Mouse (Mus musculus) liver, embryonic 12.5 days (tissue): ENCODE data around the gene Fermt2. TPM values are rescaled to one million over a fixed set of nuclear protein-coding genes. Genes with fewer than 3 reads are reported as not detected.

Experiments used
- ATAC-seq: fragments of 200-750 bp; cut with Nextera tagmentation; 2 replicates; pipeline ENCODE4 v1.8.0; 2017; ENCODE audit warnings: moderate number of reproducible peaks, mild to moderate bottlenecking, moderate library complexity
- H3K27ac ChIP-seq: fragments of 300-500 bp; sonication (generic); 2 replicates; pipeline ENCODE4 v1.5.1; 2016; ENCODE audit warnings: mild to moderate bottlenecking
- H3K27me3 ChIP-seq: fragments of 300-500 bp; sonication (generic); replicated peaks from 2 replicates; pipeline ENCODE4 v1.6.1; 2016; ENCODE audit warnings: mild to moderate bottlenecking, moderate library complexity
- H3K36me3 ChIP-seq: fragments of 300-500 bp; sonication (generic); 2 replicates; pipeline ENCODE4 v1.6.1; 2016; ENCODE audit warnings: mild to moderate bottlenecking, moderate library complexity
- H3K4me1 ChIP-seq: fragments of 300-500 bp; sonication (generic); 2 replicates; pipeline ENCODE4 v1.6.1; 2016
- H3K4me2 ChIP-seq: fragments of 300-500 bp; sonication (generic); 2 replicates; pipeline ENCODE4 v1.6.1; 2016; ENCODE audit warnings: mild to moderate bottlenecking, moderate library complexity
- H3K4me3 ChIP-seq: fragments of 300-500 bp; sonication (generic); 2 replicates; pipeline ENCODE4 v1.5.1; 2016; ENCODE audit warnings: mild to moderate bottlenecking, moderate library complexity
- H3K9ac ChIP-seq: fragments of 300-500 bp; sonication (generic); 2 replicates; pipeline ENCODE4 v1.6.1; 2016; ENCODE audit warnings: mild to moderate bottlenecking, moderate library complexity
- H3K9me3 ChIP-seq: fragments of 300-500 bp; sonication (generic); replicated peaks from 2 replicates; pipeline ENCODE4 v1.6.1; 2016; ENCODE audit warnings: mild to moderate bottlenecking, moderate library complexity
- WGBS: fragments of 180-500 bp; shearing (Covaris S2); methylation state at CpG from one replicate; pipeline ENCODE4 v1.1.7; 2016; ENCODE audit not compliant: insufficient replicate concordance; 5-methylcytosine and 5-hydroxymethylcytosine counted together
- polyA plus RNA-seq: library from polyadenylated mRNA; unstranded; fragments of >200 nt; fragmentation: Nextera tagmentation; extraction: Ambion mirVana; gene quantifications from 2 replicates; pipeline ENCODE4 v1.2.1, GENCODE M21; 2016

Fermt2 gene
- polyA plus RNA-seq, 1 experiment from 2014 or later = 37.3 TPM

DNA sequence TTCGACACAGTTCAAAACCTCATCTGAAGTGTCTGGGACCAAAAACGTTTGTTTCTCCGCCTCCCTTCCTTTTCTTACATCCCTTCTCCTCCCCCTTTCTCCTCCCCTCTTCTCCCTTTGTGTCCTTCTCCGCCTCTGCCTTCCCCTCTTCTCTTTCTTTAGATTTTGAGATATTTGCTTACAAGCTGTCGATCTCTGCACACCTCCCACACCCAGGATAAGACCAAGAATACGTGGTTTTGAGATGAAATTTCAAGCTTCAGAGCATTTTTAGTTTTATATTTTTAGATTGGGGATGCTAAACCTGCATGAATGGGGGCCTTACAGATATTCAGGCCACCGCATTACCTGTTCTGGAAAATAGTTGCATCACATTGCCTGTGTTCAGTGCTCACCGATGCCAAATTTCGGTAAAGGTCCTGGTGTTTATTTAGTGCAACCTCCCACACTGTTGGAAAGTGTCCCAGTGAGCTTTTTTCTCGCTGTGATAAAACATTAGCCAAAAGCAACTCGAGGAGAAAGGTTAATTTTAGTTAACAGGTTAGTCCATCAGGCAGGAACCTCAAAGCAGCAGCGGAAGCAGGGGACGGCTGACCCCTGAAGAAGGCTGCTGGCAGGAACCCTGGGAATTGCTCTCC, 20.2 kb upstream of the Fermt2 start:
- H3K27ac ChIP-seq = no peak overlapping the region
- peaks cover 18% of the 10 kb centered on the region for H3K27me3 ChIP-seq
- H3K9ac ChIP-seq = no peak overlapping the region
- H3K4me2 ChIP-seq = peak overlapping the region; percentile 44; the same call in 1 of the 2 replicates
- H3K4me3 ChIP-seq = no peak overlapping the region
- 57% methylated on average over 13 of the region's 13 CpGs for WGBS
- no peak for ATAC-seq
- peaks cover 4% of the 10 kb centered on the region; the same call in 1 of the 2 replicates for H3K4me1 ChIP-seq
- H3K9me3 ChIP-seq = no peaks in the 10 kb centered on the region
- no peaks in the 10 kb centered on the region for H3K36me3 ChIP-seq

DNA sequence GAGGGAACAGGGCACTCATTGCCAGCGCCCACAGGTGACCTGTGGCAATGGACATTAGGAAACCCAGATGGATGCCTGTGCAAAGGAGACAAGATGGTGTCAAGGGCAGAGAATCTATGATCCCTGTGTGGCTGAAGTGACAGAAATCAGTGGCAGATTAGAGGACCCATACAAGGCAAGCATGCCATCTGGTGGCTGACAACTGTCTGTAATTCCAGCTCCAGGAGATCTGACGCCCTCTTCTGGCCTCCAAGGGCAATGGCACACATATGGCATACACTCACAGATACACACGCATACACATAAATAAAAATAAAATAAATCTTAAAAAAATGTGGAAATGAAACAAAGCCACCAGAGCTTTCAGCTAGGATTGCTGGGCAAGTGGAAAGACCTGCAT, 18.2 kb upstream of the Fermt2 start:
- no peaks in the 10 kb centered on the region for H3K9me3 ChIP-seq
- peaks cover 4% of the 10 kb centered on the region; the same call in 1 of the 2 replicates for H3K4me1 ChIP-seq
- ATAC-seq = no peak
- no peak overlapping the region for H3K4me3 ChIP-seq
- H3K36me3 ChIP-seq = no peaks in the 10 kb centered on the region
- no peak overlapping the region for H3K27ac ChIP-seq
- 52% methylated on average over 3 of the region's 3 CpGs for WGBS
- H3K27me3 ChIP-seq = peaks cover 18% of the 10 kb centered on the region
- no peak overlapping the region for H3K4me2 ChIP-seq
- H3K9ac ChIP-seq = no peak overlapping the region

DNA sequence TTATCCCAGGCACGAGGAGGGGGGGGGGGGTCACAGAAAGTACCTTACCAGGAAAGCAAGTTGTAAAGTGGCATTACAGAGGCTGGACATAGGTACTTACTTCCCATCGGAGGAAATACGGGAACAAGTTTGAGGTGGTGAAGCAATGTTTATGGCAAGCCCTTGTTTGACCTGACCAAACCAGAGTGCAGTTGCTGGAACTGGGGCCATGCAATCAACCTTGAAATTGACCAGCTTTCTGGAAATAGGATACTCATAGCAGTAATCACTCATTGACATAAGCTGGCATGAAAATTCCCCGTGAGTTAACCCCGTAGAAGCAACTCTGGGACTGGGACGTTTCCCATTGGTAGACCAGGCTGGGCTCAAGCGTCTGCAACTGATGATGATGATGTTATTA, 15.0 kb upstream of the Fermt2 start:
- H3K9ac ChIP-seq = no peak overlapping the region
- H3K4me3 ChIP-seq = no peak overlapping the region
- H3K4me1 ChIP-seq = no peaks in the 10 kb centered on the region; the same call in 1 of the 2 replicates
- H3K27me3 ChIP-seq = no peaks in the 10 kb centered on the region; the same call in 1 of the 2 replicates
- H3K4me2 ChIP-seq = no peak overlapping the region
- ATAC-seq = no peak
- H3K9me3 ChIP-seq = no peaks in the 10 kb centered on the region
- no peaks in the 10 kb centered on the region for H3K36me3 ChIP-seq
- 71% methylated on average over 7 of the region's 7 CpGs for WGBS
- no peak overlapping the region for H3K27ac ChIP-seq

DNA sequence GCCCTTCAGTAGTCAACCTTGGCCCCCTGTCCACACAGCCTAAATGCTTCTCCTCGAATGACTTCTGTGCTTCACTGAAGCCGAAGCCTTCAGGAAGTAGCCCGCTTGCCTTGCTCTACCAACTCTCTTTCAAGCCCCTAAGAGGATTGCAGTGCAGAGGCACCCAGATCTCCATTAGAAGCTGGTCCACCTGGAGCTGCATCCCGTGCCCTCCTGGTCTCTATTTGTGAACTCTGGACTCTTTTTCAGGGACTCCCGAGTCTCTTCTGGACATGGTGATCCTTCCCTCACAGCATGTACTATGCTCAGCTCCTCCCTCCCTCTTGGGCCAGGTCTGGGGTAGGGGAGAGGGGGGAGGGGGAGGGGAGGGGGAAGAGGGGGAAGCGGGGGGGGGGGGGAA, 14.1 kb upstream of the Fermt2 start:
- no peak overlapping the region for H3K4me3 ChIP-seq
- H3K27me3 ChIP-seq = no peaks in the 10 kb centered on the region
- no peaks in the 10 kb centered on the region; the same call in 1 of the 2 replicates for H3K4me1 ChIP-seq
- no peaks in the 10 kb centered on the region for H3K36me3 ChIP-seq
- H3K27ac ChIP-seq = no peak overlapping the region
- WGBS = 48% methylated on average over 5 of the region's 6 CpGs
- H3K9ac ChIP-seq = no peak overlapping the region
- H3K9me3 ChIP-seq = no peaks in the 10 kb centered on the region
- ATAC-seq = no peak
- no peak overlapping the region for H3K4me2 ChIP-seq

DNA sequence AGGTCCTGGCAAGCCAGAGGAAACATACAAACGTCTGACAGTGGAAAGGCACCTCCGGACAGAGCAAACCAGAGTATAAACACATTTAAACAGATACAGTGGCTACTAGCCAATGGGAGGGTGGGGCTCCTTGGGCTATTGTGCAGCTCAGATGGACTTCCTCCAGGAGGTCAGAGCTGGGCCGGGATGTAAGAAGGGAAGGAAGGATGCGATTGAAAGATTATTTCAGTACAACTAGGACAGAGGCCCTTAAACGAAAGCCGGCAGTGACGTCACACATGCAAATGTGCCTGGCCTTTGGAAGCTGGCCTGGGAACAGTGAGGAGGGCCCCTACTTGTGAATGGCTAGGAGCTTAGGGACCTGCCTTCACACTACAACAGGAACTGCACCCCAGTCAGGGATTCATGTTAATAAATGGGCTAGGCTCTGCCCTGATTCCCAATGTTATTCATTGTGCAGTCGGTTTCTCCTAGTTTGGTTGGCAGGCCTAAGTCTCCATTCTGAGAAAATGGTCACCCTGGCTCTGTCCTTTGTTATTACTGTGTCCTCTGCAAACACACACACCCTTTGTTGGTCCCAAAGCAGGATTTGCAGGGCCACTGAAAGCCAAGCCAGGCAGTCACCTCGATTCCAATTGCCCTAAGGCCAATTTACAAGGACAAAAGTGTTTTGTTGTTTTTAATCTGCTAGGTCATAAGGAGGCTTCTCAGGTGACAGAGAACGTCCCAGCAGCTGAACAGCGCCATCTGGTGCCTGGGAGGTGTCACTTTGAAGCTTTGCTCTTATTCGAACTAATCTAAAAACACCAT, 9.9 kb upstream of the Fermt2 start:
- no peaks in the 10 kb centered on the region; the same call in 1 of the 2 replicates for H3K4me1 ChIP-seq
- H3K4me2 ChIP-seq = no peak overlapping the region
- ATAC-seq = peak; percentile 58
- H3K27me3 ChIP-seq = no peaks in the 10 kb centered on the region
- H3K36me3 ChIP-seq = no peaks in the 10 kb centered on the region
- H3K27ac ChIP-seq = no peak overlapping the region
- H3K9me3 ChIP-seq = no peaks in the 10 kb centered on the region
- H3K4me3 ChIP-seq = no peak overlapping the region
- no peak overlapping the region for H3K9ac ChIP-seq
- 25% methylated on average over 12 of the region's 12 CpGs for WGBS

DNA sequence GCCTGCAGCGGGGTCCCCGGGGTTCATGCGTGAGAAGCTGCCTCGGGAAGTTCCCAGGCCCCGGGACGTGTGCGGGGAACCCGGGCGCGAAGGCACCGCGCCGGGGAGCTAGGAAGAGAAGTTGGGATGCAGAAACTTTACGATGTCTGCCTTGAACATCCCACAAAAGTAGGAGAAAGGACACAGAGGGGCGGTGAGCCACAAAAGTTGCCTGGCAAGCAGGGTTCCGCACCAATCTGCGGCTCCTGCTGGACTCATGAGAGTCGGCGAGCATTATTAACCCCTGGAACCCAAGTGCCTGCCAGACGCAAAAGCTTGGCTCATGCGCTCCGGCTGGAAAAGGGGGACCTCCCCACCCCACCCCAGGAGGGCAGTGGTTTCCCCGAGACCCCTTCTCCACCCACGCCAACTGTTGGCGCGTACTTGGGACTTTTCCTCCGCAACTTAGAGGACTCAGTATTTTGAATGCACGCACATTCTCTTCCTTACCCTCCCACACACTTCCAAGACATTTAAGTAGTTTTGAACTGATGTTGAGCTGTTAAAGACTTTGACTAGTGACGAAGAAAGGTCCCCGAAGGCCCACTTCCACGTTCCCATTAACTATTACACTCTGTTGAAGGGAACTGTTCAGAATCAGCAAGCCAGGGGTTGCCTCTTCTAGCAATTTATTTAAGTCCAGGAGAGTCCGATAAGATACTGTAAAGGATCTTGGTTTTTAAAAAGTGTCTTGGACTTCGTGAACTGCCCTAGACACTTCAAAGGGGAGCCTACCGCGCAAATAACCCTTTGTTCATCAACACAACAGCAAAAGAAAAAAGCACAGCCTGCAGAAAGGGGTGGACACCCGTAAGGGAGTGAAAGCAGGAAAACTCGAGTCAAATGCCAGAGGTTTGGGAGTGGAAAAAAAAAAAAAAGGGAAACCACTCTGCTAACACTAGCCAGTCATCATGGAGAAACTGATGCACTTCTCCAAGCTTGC, 737 bp upstream of the Fermt2 start:
- Histone ChIP-seq H3K4me3 (peak overlapping the region; percentile 62), H3K9ac (peak overlapping the region; percentile 50; the same call in 1 of the 2 replicates), H3K27me3 (peaks cover 52% of the 10 kb centered on the region), H3K4me2 (peak overlapping the region; percentile 77), H3K27ac (peak overlapping the region; percentile 81), H3K9me3 (no peaks in the 10 kb centered on the region), H3K36me3 (no peaks in the 10 kb centered on the region), H3K4me1 (peaks cover 13% of the 10 kb centered on the region; the same call in 1 of the 2 replicates)
- ATAC-seq = peak; percentile 13; the same call in 1 of the 2 replicates
- WGBS = 5% methylated on average over 30 of the region's 37 CpGs

DNA sequence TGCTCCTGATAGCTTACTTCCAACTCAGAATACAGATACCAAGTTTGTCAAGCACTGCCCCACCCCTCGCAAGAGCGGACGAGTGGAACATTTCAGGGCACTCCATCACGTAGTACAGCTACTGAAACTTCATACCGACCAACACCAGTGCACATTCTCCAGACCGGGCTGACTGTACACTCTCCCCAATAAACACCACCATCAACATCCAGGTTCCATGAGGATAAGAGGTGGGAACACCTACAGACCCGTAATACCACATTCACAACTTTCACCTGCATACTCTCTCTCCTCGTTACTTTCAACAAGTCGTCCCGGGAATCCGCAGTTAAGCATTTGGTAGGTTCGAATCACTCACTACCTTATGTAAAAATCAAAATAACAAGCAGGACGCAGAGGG, 1.1 kb downstream of the Fermt2 start:
- H3K9me3 ChIP-seq = no peaks in the 10 kb centered on the region
- H3K36me3 ChIP-seq = no peaks in the 10 kb centered on the region
- peak overlapping the region; percentile 62 for H3K4me3 ChIP-seq
- ATAC-seq = no peak
- H3K4me1 ChIP-seq = peaks cover 13% of the 10 kb centered on the region; the same call in 1 of the 2 replicates
- H3K27me3 ChIP-seq = peaks cover 52% of the 10 kb centered on the region
- no peak overlapping the region for H3K27ac ChIP-seq
- H3K4me2 ChIP-seq = peak overlapping the region; percentile 77
- peak overlapping the region; percentile 50; the same call in 1 of the 2 replicates for H3K9ac ChIP-seq
- 5% methylated on average over 13 of the region's 13 CpGs for WGBS

DNA sequence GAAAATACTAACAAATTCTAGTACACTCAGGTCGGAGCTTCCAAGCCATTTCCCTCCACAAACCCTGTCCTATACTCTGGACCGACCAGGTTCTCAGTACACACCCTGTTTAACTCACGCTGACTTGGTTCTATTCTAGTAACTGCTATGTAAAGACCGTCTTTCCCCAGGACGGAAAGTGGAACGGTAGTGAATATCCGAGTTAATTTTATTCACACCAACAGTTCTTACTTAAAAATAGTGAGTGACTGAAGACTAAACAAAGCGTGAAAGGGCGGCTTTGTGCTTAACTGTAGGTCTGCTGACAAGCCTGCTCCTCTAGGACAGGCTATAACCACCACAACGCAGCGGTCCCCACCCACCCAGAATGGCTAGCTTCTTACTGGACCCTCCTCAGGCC, 14.1 kb downstream of the Fermt2 start:
- H3K9ac ChIP-seq = no peak overlapping the region
- H3K27ac ChIP-seq = no peak overlapping the region
- H3K9me3 ChIP-seq = no peaks in the 10 kb centered on the region
- no peaks in the 10 kb centered on the region for H3K27me3 ChIP-seq
- 0 out of 2 replicates have a peak, but pooled peaks cover 8% of the 10 kb centered on the region for H3K4me1 ChIP-seq
- H3K4me2 ChIP-seq = no peak overlapping the region
- H3K36me3 ChIP-seq = 0 out of 2 replicates have a peak, but pooled peaks cover 4% of the 10 kb centered on the region
- no peak overlapping the region for H3K4me3 ChIP-seq
- no peak for ATAC-seq
- WGBS = 75% methylated on average over 11 of the region's 11 CpGs

DNA sequence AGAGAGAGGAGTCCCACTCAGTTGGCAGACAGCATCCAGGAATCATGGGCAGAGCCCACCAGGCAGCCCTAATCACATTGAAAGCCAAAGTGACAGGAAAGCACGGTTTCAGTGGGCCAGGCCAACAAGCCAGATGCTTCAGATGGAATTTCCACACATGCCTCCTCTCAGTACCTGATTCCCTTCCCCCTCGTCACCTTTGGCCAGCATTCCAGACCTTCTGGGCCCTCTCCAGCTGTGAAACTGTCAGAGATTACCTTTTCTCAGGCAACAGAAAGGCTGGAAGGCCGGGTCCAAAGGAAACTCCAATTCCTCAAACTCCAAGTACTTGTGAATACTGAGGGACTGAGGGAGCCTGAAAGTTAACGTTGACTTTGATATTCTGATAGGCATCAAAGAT, 19.1 kb downstream of the Fermt2 start:
- H3K9me3 ChIP-seq = no peaks in the 10 kb centered on the region
- ATAC-seq = no peak
- H3K4me3 ChIP-seq = no peak overlapping the region
- H3K27me3 ChIP-seq = no peaks in the 10 kb centered on the region
- no peak overlapping the region for H3K4me2 ChIP-seq
- H3K27ac ChIP-seq = no peak overlapping the region
- 0 out of 2 replicates have a peak, but pooled peaks cover 3% of the 10 kb centered on the region for H3K36me3 ChIP-seq
- WGBS = 30% methylated on average over 4 of the region's 4 CpGs
- H3K9ac ChIP-seq = no peak overlapping the region
- peaks cover 22% of the 10 kb centered on the region; the same call in 1 of the 2 replicates for H3K4me1 ChIP-seq

DNA sequence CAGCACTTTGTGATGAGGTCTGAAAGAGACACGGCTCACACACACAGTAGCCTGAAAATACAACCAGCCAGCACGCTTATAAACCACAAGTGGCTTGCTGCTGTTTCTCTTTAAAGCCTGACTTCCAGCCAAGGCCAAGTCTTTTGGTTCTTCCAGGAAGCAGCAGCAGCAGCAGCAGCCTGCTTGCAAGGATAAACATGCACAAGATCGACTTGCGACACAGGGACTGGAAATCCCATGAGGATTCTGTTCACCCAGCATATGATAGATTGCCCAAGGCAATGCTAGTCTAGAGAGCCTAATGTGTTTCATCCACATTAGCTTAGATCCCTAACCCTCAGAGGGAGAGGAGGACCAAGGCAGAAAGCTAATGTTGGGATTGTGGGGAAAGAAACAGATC, 22.0 kb downstream of the Fermt2 start:
- Histone ChIP-seq H3K36me3 (0 out of 2 replicates have a peak, but pooled peaks cover 7% of the 10 kb centered on the region), H3K4me2 (no peak overlapping the region), H3K9me3 (no peaks in the 10 kb centered on the region), H3K4me3 (no peak overlapping the region), H3K27me3 (no peaks in the 10 kb centered on the region), H3K9ac (no peak overlapping the region), H3K4me1 (peaks cover 18% of the 10 kb centered on the region; the same call in 1 of the 2 replicates), H3K27ac (no peak overlapping the region; the same call in 1 of the 2 replicates)
- 53% methylated on average over 4 of the region's 4 CpGs for WGBS
- no peak for ATAC-seq

DNA sequence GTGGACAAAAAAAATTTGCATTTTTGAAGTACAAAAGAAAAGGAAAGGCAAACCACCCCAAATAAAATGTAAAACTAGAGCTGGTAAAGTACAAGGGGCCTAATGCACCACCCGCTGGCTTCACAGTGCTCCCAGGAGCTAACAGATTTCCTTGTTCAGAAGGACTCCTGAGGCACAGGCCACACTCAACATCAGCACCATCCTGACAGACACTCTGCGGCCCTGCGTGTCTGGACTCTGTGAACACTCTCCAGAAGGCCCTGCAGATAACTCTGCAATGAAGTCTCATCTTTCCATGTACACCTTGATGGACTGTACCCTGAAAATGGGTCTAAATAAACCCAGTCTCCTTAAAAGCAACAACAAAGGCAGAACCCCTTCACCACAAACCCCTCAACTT, 22.5 kb downstream of the Fermt2 start:
- WGBS = 69% methylated on average over 3 of the region's 3 CpGs
- Histone ChIP-seq H3K27me3 (no peaks in the 10 kb centered on the region), H3K27ac (no peak overlapping the region; the same call in 1 of the 2 replicates), H3K9ac (no peak overlapping the region), H3K4me1 (peaks cover 14% of the 10 kb centered on the region; the same call in 1 of the 2 replicates), H3K9me3 (no peaks in the 10 kb centered on the region), H3K4me3 (no peak overlapping the region), H3K36me3 (0 out of 2 replicates have a peak, but pooled peaks cover 7% of the 10 kb centered on the region), H3K4me2 (no peak overlapping the region)
- ATAC-seq = no peak
